Mouse (Mus musculus): Measurements from ENCODE around the gene Plcb3. TPM values are rescaled to one million over a fixed set of nuclear protein-coding genes. Genes with fewer than 3 reads are reported as not detected.

Gene Plcb3
- 49.1 and 59.8 TPM in 2 replicates for total RNA-seq (2021)
- long read RNA-seq, full-length matches to known transcripts = 8 of 25 reads
- long read RNA-seq, partial matches to known transcripts = 11 of 25 reads
- long read RNA-seq, other reads (novel, unspliced or antisense) = 6 of 25 reads

- peak; percentile 59 for DNase-seq
These were observed at the start of gene Plcb3 for GRCm38 (mm10) chr19:6975537-6976521. Gene Plcb3, minus strand, starts transcription at chr19:6976470.

- DNase-seq = peak; percentile 55
These were observed 44.0 kb upstream of the Plcb3 start for GRCm38 (mm10) chr19:7020224-7020641.

- no peak for DNase-seq
These were observed 42.9 kb upstream of the Plcb3 start, which contains the start of gene Fermt3 for GRCm38 (mm10) chr19:7019191-7019590. Gene Fermt3, minus strand, starts transcription at chr19:7019469.

GRCm38 (mm10) chr19:7018546-7018945 is 42.3 kb upstream of the Plcb3 start:
- DNase-seq = no peak

- no peak for DNase-seq
These were observed 41.5 kb upstream of the Plcb3 start for GRCm38 (mm10) chr19:7017541-7018457.

GRCm38 (mm10) chr19:7014481-7015135 is 38.3 kb upstream of the Plcb3 start:
- DNase-seq = no peak

- DNase-seq = no peak
These were observed 37.7 kb upstream of the Plcb3 start for GRCm38 (mm10) chr19:7013984-7014383.

- no peak for DNase-seq
These were observed 36.2 kb upstream of the Plcb3 start for GRCm38 (mm10) chr19:7012426-7012825.

- DNase-seq = no peak
These were observed 30.8 kb upstream of the Plcb3 start for GRCm38 (mm10) chr19:7006892-7007593.

GRCm38 (mm10) chr19:6999360-7000063 is 23.2 kb upstream of the Plcb3 start:
- DNase-seq = no peak

GRCm38 (mm10) chr19:6997721-6998290 is 21.5 kb upstream of the Plcb3 start:
- DNase-seq = no peak

- DNase-seq = peak; percentile 89
These were observed 19.7 kb upstream of the Plcb3 start, which contains the start of the genes Nudt22 and Trpt1 for GRCm38 (mm10) chr19:6996006-6996405. Gene Nudt22, minus strand, starts transcription at chr19:6996117. Gene Trpt1, plus strand, starts transcription at chr19:6996131.

- no peak for DNase-seq
These were observed 19.2 kb upstream of the Plcb3 start for GRCm38 (mm10) chr19:6995255-6995991.

GRCm38 (mm10) chr19:6994489-6994888 is 18.2 kb upstream of the Plcb3 start:
- DNase-seq = no peak

GRCm38 (mm10) chr19:6994002-6994401 is 17.7 kb upstream of the Plcb3 start:
- DNase-seq = no peak

- no peak for DNase-seq
These were observed 16.9 kb upstream of the Plcb3 start for GRCm38 (mm10) chr19:6993011-6993770.

GRCm38 (mm10) chr19:6992011-6992858 is 16.0 kb upstream of the Plcb3 start, which contains the start of gene Dnajc4:
Gene Dnajc4, minus strand, starts transcription at chr19:6992572.
- peak; percentile 96 for DNase-seq

All from adrenal gland, postnatal 25 days (tissue).